Mouse (Mus musculus) C2C12 (cell line): ENCODE results near the gene Ndc1. TPM values are rescaled to one million over a fixed set of nuclear protein-coding genes. Genes with fewer than 3 reads are reported as not detected.
A peak's percentile ranks its signal among the peaks of the same experiment; 100 is the strongest.

ENCODE experiments used
- H3K27me3 ChIP-seq: one replicate; pipeline ENCODE4 v1.6.1; 2011; ENCODE audit not compliant: control insufficient read depth, insufficient read depth, insufficient read length
- H3K36me3 ChIP-seq: one replicate; pipeline ENCODE4 v1.6.1; 2011; ENCODE audit not compliant: control insufficient read depth, insufficient read depth
- H3K4me3 ChIP-seq: one replicate; pipeline ENCODE4 v1.5.1; 2011; ENCODE audit warnings: mild to moderate bottlenecking, control low read depth; ENCODE audit not compliant: poor library complexity, insufficient read depth, severe bottlenecking
- H3K79me2 ChIP-seq: one replicate; pipeline ENCODE4 v1.6.1; 2011; ENCODE audit not compliant: control insufficient read depth, insufficient read depth
- H3K79me3 ChIP-seq: one replicate; pipeline ENCODE4 v1.6.1; 2011; ENCODE audit warnings: low read depth, control low read depth
- H3ac ChIP-seq: one replicate; pipeline ENCODE3; 2011; ENCODE audit warnings: low read depth; ENCODE audit not compliant: control insufficient read depth, insufficient read length
- CEBPB ChIP-seq: IDR thresholded peaks from one replicate; pipeline ENCODE4 v1.6.1; 2011; ENCODE audit warnings: low read depth, mild to moderate bottlenecking, control low read depth, moderate library complexity
- CTCF ChIP-seq: IDR thresholded peaks from one replicate; pipeline ENCODE4 v1.5.1; 2011; ENCODE audit not compliant: control insufficient read depth, insufficient read depth, insufficient read length
- FOSL1 ChIP-seq: IDR thresholded peaks from one replicate; pipeline ENCODE4 v1.8.0; 2011; ENCODE audit warnings: mild to moderate bottlenecking, low read length; ENCODE audit not compliant: poor library complexity, insufficient read depth, severe bottlenecking
- MAX ChIP-seq: IDR thresholded peaks from one replicate; pipeline ENCODE4 v1.6.1; 2011; ENCODE audit warnings: mild to moderate bottlenecking, control low read depth
- MYOD1 ChIP-seq: IDR thresholded peaks from one replicate; pipeline ENCODE4 v1.6.1; 2011; ENCODE audit warnings: low read depth; ENCODE audit not compliant: control insufficient read depth, insufficient read length
- MYOG ChIP-seq: IDR thresholded peaks from one replicate; pipeline ENCODE4 v1.6.1; 2011; ENCODE audit not compliant: control insufficient read depth, insufficient read length; ENCODE audit errors: extremely low read depth
- USF1 ChIP-seq: IDR thresholded peaks from one replicate; pipeline ENCODE4 v1.6.1; 2011; ENCODE audit warnings: low read depth, mild to moderate bottlenecking, control low read depth, moderate library complexity
- polyA plus RNA-seq: library from polyadenylated mRNA; unstranded; fragments of >200 nt; fragmentation: generic; extraction: Trizol; gene quantifications from one replicate; pipeline ENCODE4 v1.2.1, GENCODE M21; 2012; ENCODE audit warnings: missing spikeins

Ndc1 gene
- polyA plus RNA-seq, 1 experiment, result 22.8 TPM

- Histone ChIP-seq H3K4me3 (no peak overlapping the region), H3ac (no peak overlapping the region), H3K79me3 (no peaks in the 10 kb centered on the region), H3K36me3 (peaks cover 89% of the 10 kb centered on the region), H3K27me3 (no peaks in the 10 kb centered on the region), H3K79me2 (no peaks in the 10 kb centered on the region)
- TF ChIP-seq CTCF (no peak), MYOG (no peak), MYOD1 (no peak), MAX (no peak), FOSL1 (no peak), CEBPB (no peak), USF1 (no peak)
These were observed 20.7 kb downstream of the Ndc1 start for GRCm38 (mm10) chr4:107388291-107388690.

- no peaks in the 10 kb centered on the region for H3K79me3 ChIP-seq
- no peak overlapping the region for H3K4me3 ChIP-seq
- TF ChIP-seq CTCF, result no peak
- no peak for TF ChIP-seq MYOD1
- no peak for TF ChIP-seq FOSL1
- no peak for TF ChIP-seq MAX
- no peak for TF ChIP-seq MYOG
- no peak for TF ChIP-seq USF1
- no peak overlapping the region for H3ac ChIP-seq
- no peaks in the 10 kb centered on the region for H3K79me2 ChIP-seq
- H3K27me3 ChIP-seq, result no peaks in the 10 kb centered on the region
- H3K36me3 ChIP-seq, result peaks cover 93% of the 10 kb centered on the region
These were observed 21.8 kb downstream of the Ndc1 start for GRCm38 (mm10) chr4:107389345-107389744.

GRCm38 (mm10) chr4:107393771-107394170 is 26.2 kb downstream of the Ndc1 start:
- H3K79me2 ChIP-seq, result no peaks in the 10 kb centered on the region
- H3ac ChIP-seq, result no peak overlapping the region
- H3K36me3 ChIP-seq, result peaks cover 95% of the 10 kb centered on the region
- H3K4me3 ChIP-seq, result no peak overlapping the region
- TF ChIP-seq MYOG, result no peak
- TF ChIP-seq MAX, result no peak
- no peak for TF ChIP-seq CTCF
- TF ChIP-seq FOSL1, result no peak
- no peak for TF ChIP-seq MYOD1
- TF ChIP-seq CEBPB, result no peak
- no peak for TF ChIP-seq USF1
- H3K27me3 ChIP-seq, result no peaks in the 10 kb centered on the region
- no peaks in the 10 kb centered on the region for H3K79me3 ChIP-seq

- Histone ChIP-seq H3ac (no peak overlapping the region), H3K4me3 (no peak overlapping the region), H3K79me3 (no peaks in the 10 kb centered on the region), H3K27me3 (no peaks in the 10 kb centered on the region), H3K36me3 (peaks cover 35% of the 10 kb centered on the region), H3K79me2 (no peaks in the 10 kb centered on the region)
- TF ChIP-seq MYOD1, result no peak
- TF ChIP-seq MYOG, result no peak
- no peak for TF ChIP-seq CEBPB
- TF ChIP-seq USF1, result no peak
- no peak for TF ChIP-seq MAX
- no peak for TF ChIP-seq CTCF
- no peak for TF ChIP-seq FOSL1
These were observed 52.6 kb downstream of the Ndc1 start for GRCm38 (mm10) chr4:107420202-107420601.

GRCm38 (mm10) chr4:107421711-107422110 is 54.1 kb downstream of the Ndc1 start:
- H3K36me3 ChIP-seq, result peaks cover 23% of the 10 kb centered on the region
- no peaks in the 10 kb centered on the region for H3K79me2 ChIP-seq
- TF ChIP-seq CEBPB (no peak), MYOD1 (no peak), MYOG (no peak), CTCF (no peak), MAX (no peak), USF1 (no peak), FOSL1 (no peak)
- no peak overlapping the region for H3K4me3 ChIP-seq
- no peak overlapping the region for H3ac ChIP-seq
- H3K27me3 ChIP-seq, result no peaks in the 10 kb centered on the region
- H3K79me3 ChIP-seq, result no peaks in the 10 kb centered on the region

- H3K79me2 ChIP-seq, result no peaks in the 10 kb centered on the region
- H3ac ChIP-seq, result no peak overlapping the region
- TF ChIP-seq MYOG, result no peak
- TF ChIP-seq CEBPB, result peak; percentile 29
- TF ChIP-seq MYOD1, result no peak
- no peak for TF ChIP-seq MAX
- TF ChIP-seq CTCF, result peak; percentile 21
- no peak for TF ChIP-seq USF1
- TF ChIP-seq FOSL1, result no peak
- no peaks in the 10 kb centered on the region for H3K27me3 ChIP-seq
- H3K79me3 ChIP-seq, result no peaks in the 10 kb centered on the region
- no peak overlapping the region for H3K4me3 ChIP-seq
- peaks cover 19% of the 10 kb centered on the region for H3K36me3 ChIP-seq
These were observed 54.6 kb downstream of the Ndc1 start for GRCm38 (mm10) chr4:107422176-107422575.
